Mouse (Mus musculus) embryonic facial prominence, embryonic 10.5 days (tissue): ENCODE results near the gene Eps15l1. TPM values are rescaled to one million over a fixed set of nuclear protein-coding genes. Genes with fewer than 3 reads are reported as not detected.

Experiments
- DNase-seq: peaks from one replicate; pipeline ENCODE4 v3.0.0-alpha.2; 2017; ENCODE audit warnings: low spot score
- H3K27ac ChIP-seq: fragments of 300-500 bp; sonication (generic); replicated peaks from 2 replicates; pipeline ENCODE4 v1.5.1; 2016; ENCODE audit warnings: mild to moderate bottlenecking
- H3K27me3 ChIP-seq: fragments of 300-500 bp; sonication (generic); replicated peaks from 2 replicates; pipeline ENCODE4 v1.6.1; 2016; ENCODE audit warnings: low read depth, mild to moderate bottlenecking; ENCODE audit not compliant: poor library complexity, severe bottlenecking
- H3K36me3 ChIP-seq: fragments of 300-500 bp; sonication (generic); replicated peaks from 2 replicates; pipeline ENCODE4 v1.6.1; 2016; ENCODE audit warnings: mild to moderate bottlenecking, moderate library complexity
- H3K4me1 ChIP-seq: fragments of 300-500 bp; sonication (generic); 2 replicates; pipeline ENCODE4 v1.6.1; 2016
- H3K4me3 ChIP-seq: fragments of 300-500 bp; sonication (generic); 2 replicates; pipeline ENCODE4 v1.5.1; 2016; ENCODE audit warnings: mild to moderate bottlenecking, moderate library complexity
- H3K9me3 ChIP-seq: fragments of 300-500 bp; sonication (generic); 2 replicates; pipeline ENCODE4 v1.6.1; 2016; ENCODE audit warnings: mild to moderate bottlenecking
- WGBS: fragments of 180-500 bp; shearing (Covaris S2); methylation state at CpG from one replicate; pipeline ENCODE4 v1.1.7; 2016; 5-methylcytosine and 5-hydroxymethylcytosine counted together
- polyA plus RNA-seq: library from polyadenylated mRNA; unstranded; fragments of >200 nt; fragmentation: Nextera tagmentation; extraction: Ambion mirVana; gene quantifications from 2 replicates; pipeline ENCODE4 v1.2.1, GENCODE M21; 2016

Eps15l1 gene
- polyA plus RNA-seq, 1 experiment from 2014 or later = 81.6 TPM

DNA sequence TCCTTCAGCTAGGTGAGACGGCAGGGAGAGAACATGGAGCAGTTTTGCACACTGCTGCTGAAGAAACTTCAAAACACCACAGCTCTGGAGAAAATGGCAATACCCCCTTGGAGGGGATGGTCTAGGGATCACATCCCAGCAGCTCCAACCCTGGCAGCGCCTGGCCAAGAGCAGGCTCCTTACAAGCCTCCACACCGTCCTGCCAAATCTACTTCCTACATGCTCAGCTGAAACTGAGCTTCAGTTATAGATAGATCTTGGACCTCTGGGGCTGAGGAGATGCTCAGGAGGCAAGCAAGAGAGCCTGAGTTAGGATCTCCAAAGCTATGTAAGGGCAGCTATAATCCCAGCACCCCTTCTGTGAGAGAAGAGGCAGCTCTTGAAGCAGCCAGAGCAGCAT lies 18.3 kb downstream of the Eps15l1 start:
- no peaks in the 10 kb centered on the region for H3K9me3 ChIP-seq
- no peak overlapping the region for H3K27ac ChIP-seq
- no peak overlapping the region for H3K4me3 ChIP-seq
- H3K27me3 ChIP-seq = no peaks in the 10 kb centered on the region
- DNase-seq = no peak
- peaks cover 46% of the 10 kb centered on the region for H3K36me3 ChIP-seq
- H3K4me1 ChIP-seq = peaks cover 14% of the 10 kb centered on the region
- WGBS = 91% methylated on average over 3 of the region's 3 CpGs

DNA sequence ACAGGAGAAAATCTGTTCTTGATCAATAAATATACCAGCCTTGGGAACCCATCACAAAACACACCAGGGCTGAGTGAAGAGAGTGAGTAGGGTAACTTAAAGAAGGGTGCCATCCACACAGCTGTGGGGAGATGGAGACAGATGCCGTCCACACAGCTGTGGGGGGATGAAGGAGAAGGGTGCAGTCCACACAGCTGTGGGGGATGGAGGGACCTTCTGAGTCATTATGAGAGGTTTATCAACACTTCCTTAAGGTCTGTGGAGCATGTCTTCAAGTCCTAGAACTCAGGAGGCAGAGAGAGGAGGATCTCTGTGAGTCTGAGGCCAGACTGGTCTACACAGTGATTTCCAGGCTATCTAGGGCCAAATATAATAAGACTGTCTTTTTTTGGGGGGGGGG lies 19.9 kb downstream of the Eps15l1 start:
- Histone ChIP-seq H3K36me3 (peaks cover 55% of the 10 kb centered on the region), H3K9me3 (no peaks in the 10 kb centered on the region), H3K4me3 (no peak overlapping the region), H3K27me3 (no peaks in the 10 kb centered on the region), H3K27ac (no peak overlapping the region), H3K4me1 (peaks cover 14% of the 10 kb centered on the region)
- 79% methylated on average over 1 of the region's 1 CpGs for WGBS
- DNase-seq = no peak

DNA sequence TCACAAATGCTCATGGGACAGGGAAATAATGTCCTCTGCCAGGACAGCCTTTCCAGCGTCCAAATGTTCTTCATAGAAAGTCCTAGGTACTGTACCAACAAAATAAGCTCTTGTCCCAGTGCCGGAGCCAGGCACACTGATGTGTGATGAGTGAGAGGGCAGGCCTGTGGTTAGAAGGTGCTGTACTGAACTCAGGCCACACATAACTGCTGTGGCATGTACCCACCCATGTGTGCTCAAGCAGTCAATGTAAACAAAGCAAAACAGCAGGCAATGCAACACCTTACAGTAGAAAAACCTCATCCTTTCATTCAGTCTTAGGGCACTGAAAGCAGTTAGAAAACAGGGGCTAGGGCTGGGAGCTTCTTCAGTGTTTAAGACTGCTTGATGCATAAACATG lies 35.5 kb downstream of the Eps15l1 start:
- H3K9me3 ChIP-seq = no peaks in the 10 kb centered on the region
- H3K36me3 ChIP-seq = peaks cover 100% of the 10 kb centered on the region
- H3K27me3 ChIP-seq = no peaks in the 10 kb centered on the region
- H3K27ac ChIP-seq = no peak overlapping the region
- no peak for DNase-seq
- WGBS = 95% methylated on average over 2 of the region's 2 CpGs
- no peak overlapping the region for H3K4me3 ChIP-seq
- H3K4me1 ChIP-seq = no peaks in the 10 kb centered on the region

DNA sequence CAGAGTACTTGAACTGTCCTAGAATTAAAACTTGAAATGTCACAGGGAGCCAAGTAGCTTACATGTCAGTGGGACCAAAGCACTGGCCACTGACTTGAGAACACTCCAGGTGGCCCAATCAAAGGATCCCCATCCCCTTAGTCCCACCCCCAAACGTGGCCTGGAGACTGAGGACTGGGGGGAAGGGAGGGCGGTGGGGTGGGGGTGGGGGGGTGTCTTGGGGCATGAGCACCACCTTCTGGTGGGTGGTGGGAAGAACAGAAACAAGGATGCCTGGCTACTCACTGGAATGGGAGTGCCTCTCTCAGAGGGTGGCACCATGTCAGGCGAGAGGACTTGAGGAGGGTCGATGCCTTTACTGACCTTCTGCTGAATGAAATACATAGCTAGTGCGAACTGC lies 38.9 kb downstream of the Eps15l1 start:
- Histone ChIP-seq H3K36me3 (peaks cover 100% of the 10 kb centered on the region), H3K27me3 (no peaks in the 10 kb centered on the region), H3K9me3 (no peaks in the 10 kb centered on the region), H3K4me3 (no peak overlapping the region), H3K4me1 (no peaks in the 10 kb centered on the region), H3K27ac (no peak overlapping the region)
- DNase-seq = no peak
- 66% methylated on average over 5 of the region's 5 CpGs for WGBS

DNA sequence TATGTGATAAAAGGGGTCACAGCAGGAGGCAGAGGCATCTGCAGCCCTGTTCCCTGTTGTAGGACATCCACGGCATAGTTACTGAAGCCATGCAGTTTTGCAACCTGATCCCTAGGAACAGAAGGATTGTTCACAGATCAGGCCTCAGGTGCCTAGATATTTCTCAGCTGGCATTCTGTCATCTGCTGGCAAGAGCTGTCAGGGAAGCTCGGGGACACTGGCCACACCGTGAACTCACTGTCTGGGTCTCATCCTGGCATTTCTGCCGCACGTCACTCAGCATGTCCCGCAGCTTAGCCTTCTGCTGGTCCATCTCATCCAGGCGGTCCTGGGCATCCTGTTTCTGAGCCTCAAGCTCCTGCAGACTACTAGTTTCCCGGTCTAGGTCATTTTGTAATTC lies 40.6 kb downstream of the Eps15l1 start:
- Histone ChIP-seq H3K4me1 (no peaks in the 10 kb centered on the region), H3K4me3 (no peak overlapping the region), H3K9me3 (no peaks in the 10 kb centered on the region), H3K27ac (no peak overlapping the region), H3K36me3 (peaks cover 100% of the 10 kb centered on the region), H3K27me3 (no peaks in the 10 kb centered on the region)
- no peak for DNase-seq
- WGBS = 91% methylated on average over 8 of the region's 8 CpGs

DNA sequence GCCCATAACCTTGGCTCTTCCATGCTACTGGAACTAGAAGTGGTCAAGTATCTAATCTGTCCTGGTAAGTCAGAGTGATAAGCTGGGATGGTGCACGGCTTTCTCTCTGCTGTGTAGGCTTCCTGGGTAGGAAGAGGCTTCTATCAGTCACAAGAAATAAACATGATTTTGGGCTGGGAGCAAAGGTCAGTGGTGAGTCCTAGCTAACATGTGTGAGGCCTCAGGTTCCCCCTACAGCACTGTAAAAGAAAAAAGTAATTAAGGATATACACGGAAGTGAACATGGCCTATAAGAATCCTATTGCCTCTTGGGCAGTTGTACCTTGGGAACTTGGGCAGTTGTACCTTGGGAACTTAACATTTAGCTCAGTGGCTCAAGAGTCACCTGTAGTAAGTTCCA lies 44.4 kb downstream of the Eps15l1 start:
- H3K4me3 ChIP-seq = no peak overlapping the region
- 92% methylated on average over 2 of the region's 2 CpGs for WGBS
- no peaks in the 10 kb centered on the region for H3K9me3 ChIP-seq
- H3K36me3 ChIP-seq = peaks cover 100% of the 10 kb centered on the region
- no peak for DNase-seq
- no peak overlapping the region for H3K27ac ChIP-seq
- no peaks in the 10 kb centered on the region for H3K4me1 ChIP-seq
- H3K27me3 ChIP-seq = no peaks in the 10 kb centered on the region

DNA sequence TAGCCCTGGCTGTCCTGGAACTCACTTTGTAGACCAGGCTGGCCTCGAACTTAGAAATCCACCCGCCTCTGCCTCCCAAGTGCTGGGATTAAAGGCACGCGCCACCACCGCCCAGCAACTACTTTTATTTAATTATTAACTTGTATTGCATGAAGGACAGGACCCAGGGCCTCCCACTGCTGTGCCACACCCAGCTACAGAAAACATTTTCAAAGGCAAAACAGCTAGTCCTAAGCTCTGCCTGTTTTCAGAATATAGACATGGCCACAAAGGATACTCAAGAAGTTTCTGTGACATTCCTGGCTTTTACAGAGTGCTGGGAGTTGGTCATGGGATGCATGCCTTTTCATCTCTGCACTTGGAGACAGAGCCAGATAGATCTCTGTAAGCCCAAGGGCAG lies 45.0 kb downstream of the Eps15l1 start:
- 93% methylated on average over 5 of the region's 5 CpGs for WGBS
- H3K27me3 ChIP-seq = no peaks in the 10 kb centered on the region
- peaks cover 100% of the 10 kb centered on the region for H3K36me3 ChIP-seq

DNA sequence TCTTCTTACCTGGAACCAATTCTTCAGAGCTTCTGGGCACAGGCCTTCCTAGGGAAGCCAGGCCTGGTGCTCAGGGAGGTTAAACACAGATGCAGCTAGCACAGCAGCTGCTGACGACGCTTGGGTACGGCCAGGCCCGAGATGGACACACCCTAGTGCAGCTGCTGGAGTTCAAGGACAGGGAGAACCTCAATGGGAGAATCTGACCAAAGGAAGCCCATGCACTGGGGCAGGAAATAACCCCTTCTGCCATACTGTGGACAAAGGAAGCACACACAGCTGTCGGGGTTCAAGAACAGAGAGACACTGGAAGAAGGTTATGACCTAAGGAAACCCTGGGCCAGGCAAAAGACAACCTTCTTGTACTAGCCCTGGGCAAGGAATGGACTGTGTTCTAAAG lies 46.1 kb downstream of the Eps15l1 start:
- no peak overlapping the region for H3K4me3 ChIP-seq
- 85% methylated on average over 5 of the region's 5 CpGs for WGBS
- peaks cover 100% of the 10 kb centered on the region for H3K36me3 ChIP-seq
- no peak overlapping the region for H3K27ac ChIP-seq
- no peaks in the 10 kb centered on the region for H3K27me3 ChIP-seq
- H3K9me3 ChIP-seq = no peaks in the 10 kb centered on the region
- no peaks in the 10 kb centered on the region for H3K4me1 ChIP-seq
- DNase-seq = no peak

More for the DNA sequence above, 45.0 kb downstream of the Eps15l1 start:
- Histone ChIP-seq H3K4me3 (no peak overlapping the region), H3K27ac (no peak overlapping the region), H3K9me3 (no peaks in the 10 kb centered on the region), H3K4me1 (no peaks in the 10 kb centered on the region)
- DNase-seq = no peak

DNA sequence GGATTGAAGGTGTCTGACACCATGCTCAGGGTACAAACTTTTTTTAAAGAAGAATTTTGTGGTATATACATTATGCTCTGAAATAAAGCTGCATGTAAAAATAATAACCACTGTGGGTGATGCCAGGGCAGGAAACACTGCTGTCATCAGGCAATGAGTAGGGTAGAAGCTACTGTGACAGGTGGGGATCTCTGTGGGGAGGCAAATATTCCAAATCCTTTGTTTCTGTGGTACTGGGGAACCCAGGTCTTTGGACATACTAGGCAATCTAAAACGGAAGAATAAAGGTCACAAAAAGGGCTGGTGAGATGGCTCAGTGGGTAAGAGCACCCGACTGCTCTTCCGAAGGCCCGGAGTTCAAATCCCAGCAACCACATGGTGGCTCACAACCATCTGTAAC lies 48.9 kb downstream of the Eps15l1 start:
- peaks cover 100% of the 10 kb centered on the region for H3K36me3 ChIP-seq
- DNase-seq = no peak
- 92% methylated on average over 4 of the region's 4 CpGs for WGBS
- H3K9me3 ChIP-seq = no peaks in the 10 kb centered on the region
- H3K4me3 ChIP-seq = no peak overlapping the region
- no peaks in the 10 kb centered on the region for H3K27me3 ChIP-seq
- H3K4me1 ChIP-seq = no peaks in the 10 kb centered on the region
- no peak overlapping the region for H3K27ac ChIP-seq

DNA sequence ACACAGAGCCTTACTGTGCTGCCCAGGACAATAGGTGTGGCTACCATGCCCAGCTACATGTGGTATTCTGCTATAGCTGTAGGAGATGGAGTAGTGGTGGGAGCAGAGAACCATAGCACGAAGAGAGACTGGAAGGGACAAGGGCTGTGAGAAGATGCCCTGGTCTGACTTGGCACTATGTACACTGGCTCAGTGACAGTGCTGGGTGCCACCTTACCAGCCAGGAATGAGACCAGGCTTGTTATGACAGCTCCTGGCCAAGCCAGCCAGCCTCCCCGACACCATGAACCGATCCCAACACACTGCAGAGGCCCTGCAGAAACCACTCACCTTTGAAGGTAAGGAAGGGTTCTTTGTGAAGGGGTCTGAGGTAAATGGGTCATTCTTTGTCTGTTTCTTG lies 49.9 kb downstream of the Eps15l1 start:
- H3K4me3 ChIP-seq = no peak overlapping the region
- no peaks in the 10 kb centered on the region for H3K27me3 ChIP-seq
- WGBS = 92% methylated on average over 3 of the region's 3 CpGs
- no peaks in the 10 kb centered on the region for H3K4me1 ChIP-seq
- H3K27ac ChIP-seq = no peak overlapping the region
- peaks cover 100% of the 10 kb centered on the region for H3K36me3 ChIP-seq
- H3K9me3 ChIP-seq = no peaks in the 10 kb centered on the region
- DNase-seq = no peak

DNA sequence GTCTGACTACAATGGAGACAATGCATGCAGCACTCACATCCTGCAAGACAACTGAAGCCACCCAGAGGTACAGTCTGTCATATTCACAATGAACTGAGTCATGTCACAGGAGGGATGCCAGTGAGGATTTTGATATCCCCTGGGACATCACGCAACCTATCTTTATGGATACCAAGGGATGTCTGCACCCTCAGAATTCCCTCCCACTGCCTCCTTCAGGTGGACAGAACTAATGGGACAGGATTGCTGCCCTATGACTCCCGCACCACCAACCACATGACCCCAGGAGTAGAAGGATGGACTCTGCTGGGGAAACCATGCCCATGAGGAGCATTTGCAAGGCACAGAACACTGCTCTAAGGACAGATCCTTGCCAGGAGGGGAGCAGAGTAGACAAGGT lies 54.8 kb downstream of the Eps15l1 start:
- Histone ChIP-seq H3K27me3 (no peaks in the 10 kb centered on the region), H3K4me1 (no peaks in the 10 kb centered on the region), H3K9me3 (no peaks in the 10 kb centered on the region), H3K36me3 (peaks cover 100% of the 10 kb centered on the region), H3K27ac (no peak overlapping the region), H3K4me3 (no peak overlapping the region)
- 94% methylated on average over 2 of the region's 2 CpGs for WGBS
- DNase-seq = no peak

DNA sequence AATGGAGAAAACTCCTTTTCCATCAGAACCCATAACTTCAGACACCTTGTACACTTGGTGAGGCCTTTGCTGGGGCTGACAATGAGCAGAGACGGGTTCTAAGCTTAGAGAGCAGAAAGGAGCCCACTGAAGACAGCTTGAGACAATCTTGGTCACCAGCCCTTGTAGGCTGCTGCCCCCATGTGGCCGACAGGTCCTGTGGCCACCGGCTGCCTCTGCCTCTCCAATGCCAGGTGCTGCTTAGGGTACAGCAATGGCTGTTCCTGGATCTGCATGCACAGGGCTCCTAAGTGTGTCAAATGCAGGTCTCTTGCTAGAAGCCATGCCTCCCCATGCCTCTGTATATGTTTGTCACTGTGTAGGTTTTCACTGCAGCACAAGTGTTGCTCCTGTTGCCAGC lies 55.4 kb downstream of the Eps15l1 start:
- no peaks in the 10 kb centered on the region for H3K9me3 ChIP-seq
- 36% methylated on average over 3 of the region's 3 CpGs for WGBS
- peaks cover 100% of the 10 kb centered on the region for H3K36me3 ChIP-seq
- H3K27me3 ChIP-seq = no peaks in the 10 kb centered on the region
- no peak overlapping the region for H3K27ac ChIP-seq
- no peaks in the 10 kb centered on the region for H3K4me1 ChIP-seq
- DNase-seq = peak; percentile 71
- H3K4me3 ChIP-seq = no peak overlapping the region

DNA sequence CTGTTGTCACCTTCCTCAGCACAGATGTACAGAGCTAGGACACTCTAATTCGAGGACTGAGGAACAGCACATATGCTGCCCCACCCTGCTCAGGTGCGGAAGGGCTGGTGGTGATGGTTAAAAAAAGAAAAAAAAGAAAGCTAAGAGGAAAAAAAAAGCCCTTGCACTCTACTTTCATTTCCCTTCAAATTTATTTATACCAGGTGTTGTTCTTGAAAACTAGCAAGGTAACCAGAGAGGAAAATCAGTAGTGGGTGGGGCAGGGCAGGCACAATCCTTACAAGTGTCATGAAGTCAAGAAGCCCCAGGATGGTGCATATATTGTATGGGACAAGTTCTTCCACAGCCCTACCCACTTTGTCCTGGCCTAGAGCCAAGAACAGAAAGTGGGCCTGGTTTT lies 56.2 kb downstream of the Eps15l1 start:
- DNase-seq = no peak
- Histone ChIP-seq H3K36me3 (peaks cover 100% of the 10 kb centered on the region), H3K27me3 (no peaks in the 10 kb centered on the region), H3K4me1 (no peaks in the 10 kb centered on the region), H3K9me3 (no peaks in the 10 kb centered on the region), H3K4me3 (no peak overlapping the region), H3K27ac (no peak overlapping the region)
- 97% methylated on average over 2 of the region's 2 CpGs for WGBS

DNA sequence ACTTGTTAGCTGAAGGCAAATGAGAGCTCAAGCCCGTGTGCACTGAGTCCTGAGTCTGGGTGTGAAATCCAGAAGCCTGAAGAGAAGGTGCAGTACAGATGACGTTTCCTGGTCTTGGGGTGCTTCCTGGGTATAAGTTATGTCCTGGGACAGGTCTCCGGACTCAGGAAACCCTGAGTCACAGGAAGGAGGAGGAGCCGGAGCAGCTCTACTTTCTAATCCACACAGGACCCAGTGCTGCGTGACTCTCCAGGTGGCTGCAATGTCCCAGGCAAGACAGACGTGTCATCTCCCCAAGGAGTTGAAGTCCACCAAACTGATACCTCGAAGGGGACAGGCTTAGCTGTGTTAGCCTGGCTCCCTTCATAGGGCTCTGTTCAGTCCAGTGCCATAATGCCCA lies 57.8 kb downstream of the Eps15l1 start:
- 91% methylated on average over 7 of the region's 7 CpGs for WGBS
- H3K4me3 ChIP-seq = no peak overlapping the region
- no peak overlapping the region for H3K27ac ChIP-seq
- DNase-seq = no peak
- peaks cover 100% of the 10 kb centered on the region for H3K36me3 ChIP-seq
- no peaks in the 10 kb centered on the region for H3K4me1 ChIP-seq
- H3K9me3 ChIP-seq = no peaks in the 10 kb centered on the region
- H3K27me3 ChIP-seq = no peaks in the 10 kb centered on the region
